Mouse (Mus musculus) CH12.LX (cell line): ENCODE measurements around the gene Ajuba. TPM values are rescaled to one million over a fixed set of nuclear protein-coding genes. Genes with fewer than 3 reads are reported as not detected.

ENCODE experiments used
- DNase-seq: peaks from one replicate; pipeline ENCODE4 v3.0.0-alpha.2; 2013; ENCODE audit errors: extremely low read depth
- H3K27ac ChIP-seq: 2 replicates; pipeline ENCODE4 v1.5.1; 2012; ENCODE audit warnings: low read depth, mild to moderate bottlenecking, control low read depth, moderate library complexity; ENCODE audit not compliant: insufficient read depth
- H3K27me3 ChIP-seq: replicated peaks from 2 replicates; pipeline ENCODE3; 2012; ENCODE audit warnings: inconsistent platforms
- H3K36me3 ChIP-seq, 2 experiments: replicated peaks in 1 of 2; 2 replicates each; pipeline versions ENCODE3 to v1.6.1; 2012; ENCODE audit warnings: inconsistent platforms in 1 of 2, low read length in 1 of 2, mild to moderate bottlenecking in 1 of 2, mixed read lengths in 1 of 2, moderate library complexity in 1 of 2; ENCODE audit not compliant: control insufficient read depth in 1 of 2, insufficient read depth in 1 of 2
- H3K4me1 ChIP-seq, 2 experiments: 2 replicates each; pipeline ENCODE4 v1.6.1; 2012; ENCODE audit warnings: inconsistent platforms in 1 of 2, moderate library complexity in 1 of 2; ENCODE audit not compliant: insufficient read depth in 2 of 2, control insufficient read depth in 1 of 2
- H3K4me2 ChIP-seq: 2 replicates; pipeline ENCODE4 v1.6.1; 2012; ENCODE audit warnings: low read depth, mild to moderate bottlenecking, control low read depth; ENCODE audit not compliant: poor library complexity, insufficient read depth, severe bottlenecking
- H3K4me3 ChIP-seq, 3 experiments: fragments of 150-350 bp in 1 of 3; sonication (generic) in 1 of 3; replicated peaks in 1 of 3; 2 replicates each; pipeline versions ENCODE3 to v1.5.1; 2011 to 2012; ENCODE audit warnings: low read depth in 2 of 3, low read length in 2 of 3, mild to moderate bottlenecking in 2 of 3, moderate library complexity in 2 of 3, control low read depth in 1 of 3, improper control_type of control experiment in 1 of 3, inconsistent platforms in 1 of 3, mixed read lengths in 1 of 3; ENCODE audit not compliant: poor library complexity in 1 of 3
- H3K79me2 ChIP-seq: replicated peaks from 2 replicates; pipeline ENCODE4 v1.6.1; 2012; ENCODE audit warnings: mild to moderate bottlenecking, moderate library complexity; ENCODE audit not compliant: control insufficient read depth, poor library complexity, insufficient read depth, severe bottlenecking; ENCODE audit errors: extremely low read depth
- H3K9ac ChIP-seq: 2 replicates; pipeline ENCODE4 v1.6.1; 2012; ENCODE audit warnings: low read depth, mild to moderate bottlenecking, control low read depth, moderate library complexity; ENCODE audit not compliant: insufficient read depth
- H3K9me3 ChIP-seq: replicated peaks from 2 replicates; pipeline ENCODE3; 2012; ENCODE audit warnings: low read length, inconsistent platforms, mixed read lengths
- CTCF ChIP-seq, 2 experiments: IDR thresholded peaks in 1 of 2; conservative IDR thresholded peaks in 1 of 2; 2 replicates each; pipeline ENCODE4 v1.5.1; 2011 to 2012; ENCODE audit warnings: low read depth in 2 of 2, low read length in 2 of 2, improper control_type of control experiment in 1 of 2, inconsistent platforms in 1 of 2, mild to moderate bottlenecking in 1 of 2, moderate library complexity in 1 of 2
- IRF4 ChIP-seq: IDR thresholded peaks from 2 replicates; pipeline ENCODE4 v1.6.1; 2014; ENCODE audit warnings: low read depth, mild to moderate bottlenecking, inconsistent platforms, low read length, improper control_type of control experiment
- JUN ChIP-seq: IDR thresholded peaks from 2 replicates; pipeline ENCODE4 v1.6.1; 2011; ENCODE audit warnings: low read depth, mild to moderate bottlenecking, low read length, improper control_type of control experiment, moderate library complexity; ENCODE audit not compliant: insufficient read depth
- KAT2A ChIP-seq: IDR thresholded peaks from 2 replicates; pipeline ENCODE4 v1.6.1; 2012; ENCODE audit warnings: low read length, improper control_type of control experiment, inconsistent platforms; ENCODE audit not compliant: insufficient replicate concordance
- PAX5 ChIP-seq: IDR thresholded peaks from 2 replicates; pipeline ENCODE4 v1.6.1; 2012; ENCODE audit warnings: low read length, inconsistent platforms, mixed read lengths
- RAD21 ChIP-seq: IDR thresholded peaks from 2 replicates; pipeline ENCODE4 v1.6.1; 2011; ENCODE audit warnings: low read depth, mild to moderate bottlenecking, low read length, improper control_type of control experiment, moderate library complexity
- RCOR1 ChIP-seq: conservative IDR thresholded peaks from 2 replicates; pipeline ENCODE4 v1.6.1; 2012; ENCODE audit warnings: low read depth, mild to moderate bottlenecking, inconsistent platforms, low read length, improper control_type of control experiment
- SMC3 ChIP-seq: IDR thresholded peaks from 2 replicates; pipeline ENCODE4 v1.6.1; 2011; ENCODE audit warnings: low read depth, low read length, improper control_type of control experiment
- TBP ChIP-seq: conservative IDR thresholded peaks from 2 replicates; pipeline ENCODE4 v1.6.1; 2011; ENCODE audit warnings: low read depth, low read length, improper control_type of control experiment
- TCF12 ChIP-seq: IDR thresholded peaks from 2 replicates; pipeline ENCODE4 v1.6.1; 2014; ENCODE audit warnings: low read depth, mild to moderate bottlenecking, inconsistent platforms, low read length, improper control_type of control experiment
- UBTF ChIP-seq: IDR thresholded peaks from 2 replicates; pipeline ENCODE4 v1.6.1; 2012; ENCODE audit warnings: low read depth, mild to moderate bottlenecking, inconsistent platforms, low read length, improper control_type of control experiment, moderate library complexity
- USF1 ChIP-seq: IDR thresholded peaks from 2 replicates; pipeline ENCODE4 v1.6.1; 2014; ENCODE audit warnings: low read depth, mild to moderate bottlenecking, inconsistent platforms, low read length, improper control_type of control experiment
- ZKSCAN1 ChIP-seq: IDR thresholded peaks from 2 replicates; pipeline ENCODE4 v1.6.1; 2012; ENCODE audit warnings: low read depth, inconsistent platforms, low read length, improper control_type of control experiment, borderline replicate concordance
- ZMIZ1 ChIP-seq: IDR thresholded peaks from 2 replicates; pipeline ENCODE4 v1.6.1; 2012; ENCODE audit warnings: low read depth, mild to moderate bottlenecking, inconsistent platforms, low read length, improper control_type of control experiment
- ZNF384 ChIP-seq: IDR thresholded peaks from 2 replicates; pipeline ENCODE4 v1.6.1; 2012; ENCODE audit warnings: low read depth, low read length, improper control_type of control experiment, inconsistent platforms
- dilution Hi-C: fragments of 300-500 bp; cut with MboI; formaldehyde crosslinking; loops from 2 replicates; pipeline ENCODE4 v1.14.3; 2020; ENCODE audit warnings: low sequenced_read_pairs; ENCODE audit not compliant: extremely low pct_unique_long_range_greater_than_20kb, extremely low pct_ligation_motif_present
- in situ Hi-C: fragments of 300-500 bp; cut with MboI; formaldehyde crosslinking; loops from 3 replicates; pipeline ENCODE4 v1.14.3; 2019; ENCODE audit warnings: low sequenced_read_pairs, low pct_ligation_motif_present, low pct_unique_long_range_greater_than_20kb, mixed read lengths
- polyA plus RNA-seq: library from polyadenylated mRNA; unstranded; fragments of >175 nt; gene quantifications from 2 replicates; pipeline ENCODE4 v1.2.1, GENCODE M21; 2012; ENCODE audit warnings: low read depth; ENCODE audit not compliant: insufficient read length
- total RNA-seq, 2 experiments: library from RNA; depleted of rRNA; stranded (reverse); fragments of 300-350 nt in 1 of 2; fragments of >200 nt in 1 of 2; gene quantifications; 2 replicates each; pipeline ENCODE4 v1.2.3; 2012 to 2014

Gene Ajuba
- total and polyA plus RNA-seq, 3 experiments, result 0.13 to 0.34 TPM; not detected in 1

- peaks cover 6% of the 10 kb centered on the region for H3K9me3 ChIP-seq
- dilution Hi-C loops, result no loop called here
- DNase-seq, result no peak
- H3K79me2 ChIP-seq, result no peaks in the 10 kb centered on the region
- TF ChIP-seq RAD21, result no peak
- TF ChIP-seq ZMIZ1, result no peak
- TF ChIP-seq JUN, result no peak
- no peak for TF ChIP-seq ZNF384
- TF ChIP-seq SMC3, result no peak
- TF ChIP-seq CTCF (conservative IDR thresholded peaks at IDR 0.05 in 1 of 2, IDR thresholded peaks at IDR 0.05 in 1 of 2; ENCODE audit: low read depth in 2 of 2, low read length in 2 of 2), result no peak
- no peak for TF ChIP-seq USF1
- TF ChIP-seq UBTF, result no peak
- TF ChIP-seq ZKSCAN1, result no peak
- no peak for TF ChIP-seq KAT2A
- no peak overlapping the region for H3K4me3 ChIP-seq
- no peak overlapping the region for H3K9ac ChIP-seq
- peaks cover 0 to 14% of the 10 kb centered on the region in 2 experiments for H3K36me3 ChIP-seq
- H3K27me3 ChIP-seq, result no peaks in the 10 kb centered on the region
- no peak overlapping the region for H3K4me2 ChIP-seq
- H3K27ac ChIP-seq, result no peak overlapping the region
- no peaks in the 10 kb centered on the region for H3K4me1 ChIP-seq
- in situ Hi-C loops, result loop anchor here (5.0 kb wide), 1 partner anchor 45 kb away; no protein-coding TSS in a partner anchor
Measured at GRCm38 (mm10) chr14:54592319-54592934, 15.1 kb upstream of the Ajuba start.

- H3K27ac ChIP-seq, result no peak overlapping the region
- no peak overlapping the region for H3K4me2 ChIP-seq
- no peak for DNase-seq
- TF ChIP-seq TBP (no peak), PAX5 (no peak), TCF12 (no peak), ZMIZ1 (no peak), IRF4 (no peak), RCOR1 (no peak)
- H3K4me3 ChIP-seq, result no peak overlapping the region
- H3K9ac ChIP-seq, result no peak overlapping the region
- no peaks in the 10 kb centered on the region for H3K27me3 ChIP-seq
- dilution Hi-C loops, result no loop called here
- in situ Hi-C loops, result loop anchor here (5.0 kb wide), 1 partner anchor 46 kb away; no protein-coding TSS in a partner anchor
- H3K9me3 ChIP-seq, result peaks cover 6% of the 10 kb centered on the region
- H3K36me3 ChIP-seq, result peaks cover 0 to 14% of the 10 kb centered on the region in 2 experiments
- H3K79me2 ChIP-seq, result no peaks in the 10 kb centered on the region
- H3K4me1 ChIP-seq, result no peaks in the 10 kb centered on the region
Measured at GRCm38 (mm10) chr14:54591056-54591455, 13.7 kb upstream of the Ajuba start.
